10 mouse cellular contexts compared by ENCODE assay signal in genomic region chr1:133253532-133253866, GRCm38 (mm10). TPM values are rescaled to one million over a fixed set of nuclear protein-coding genes. Genes with fewer than 3 reads are reported as not detected.
A peak's percentile ranks its signal among the peaks of the same experiment; 100 is the strongest.
DNase-seq lines count a peak whose midpoint lies in the region; ATAC-seq lines count a peak whose summit lies in the region.
"Had no signal": no experiment of that assay in that cellular context is flagged by ENCODE, and none has a peak within 500 bp of the region (broad histone marks: within the 10 kb centered on the region; RNA-seq: fewer than 3 reads in every experiment).

No protein-coding gene starts in this region.

- H3K9me3 ChIP-seq in heart, embryonic 13.5 days, result no peaks in the 10 kb centered on the region
- H3K9me3 ChIP-seq in stomach, embryonic 15.5 days, result no peaks in the 10 kb centered on the region

- H3K4me1 ChIP-seq in heart, embryonic 13.5 days, result peaks cover 77% of the 10 kb centered on the region
- H3K4me1 ChIP-seq in stomach, embryonic 15.5 days, result peaks cover 81% of the 10 kb centered on the region

- DNase-seq in heart, adult 9 months (ENCODE audit: low spot score in 2 of 2), result peak; percentile 51 to 57
- DNase-seq in heart, adult 8-10 months (ENCODE audit: low spot score), result no peak
- DNase-seq in lung, postnatal 10 days, result peak; percentile 30
- no peak for DNase-seq in lung, adult 18-20 months
- no peak for DNase-seq in left cerebral cortex, adult 9 months (ENCODE audit: low spot score in 2 of 2)

- peak overlapping the region; percentile 65 for H3K9ac ChIP-seq in heart, embryonic 13.5 days
- H3K9ac ChIP-seq in stomach, embryonic 15.5 days, result no peak overlapping the region

- no peaks in the 10 kb centered on the region for H3K36me3 ChIP-seq in heart, embryonic 13.5 days
- no peaks in the 10 kb centered on the region for H3K36me3 ChIP-seq in stomach, embryonic 15.5 days

- no peaks in the 10 kb centered on the region for H3K27me3 ChIP-seq in heart, embryonic 13.5 days (replicated peaks)
- no peaks in the 10 kb centered on the region for H3K27me3 ChIP-seq in stomach, embryonic 15.5 days (replicated peaks)

- no peak overlapping the region for H3K4me3 ChIP-seq in heart, embryonic 13.5 days
- H3K4me3 ChIP-seq in stomach, embryonic 15.5 days (replicated peaks), result no peak overlapping the region

- H3K4me2 ChIP-seq in heart, embryonic 13.5 days, result no peak overlapping the region; the same call in none of the 2 replicates
- H3K4me2 ChIP-seq in stomach, embryonic 15.5 days, result no peak overlapping the region; the same call in 1 of the 2 replicates

- no peak for ATAC-seq in heart, embryonic 13.5 days (ENCODE audit: extremely low read depth, insufficient number of reproducible peaks, low FRiP score, low TSS enrichment)
- ATAC-seq in stomach, embryonic 15.5 days (ENCODE audit: insufficient read depth, low FRiP score, low read depth), result peak; percentile 20; the same call in 1 of the 2 replicates
- ATAC-seq in erythroblast, adult 5-6 weeks (replicated peaks; ENCODE audit: low FRiP score, poor library complexity, severe bottlenecking), result no peak

- H3K27ac ChIP-seq in heart, embryonic 13.5 days (replicated peaks), result peak overlapping the region; percentile 75
- H3K27ac ChIP-seq in stomach, embryonic 15.5 days, result peak overlapping the region; percentile 84

- WGBS in heart, embryonic 13.5 days, result 50% methylated on average over 1 of the region's 1 CpGs
- WGBS in stomach, embryonic 15.5 days, result 32% methylated on average over 1 of the region's 1 CpGs

RNA-seq across cellular contexts. Expression of gene Golt1a, which starts 56.1 kb away (rescaled TPM):
- not detected for total RNA-seq in heart, adult 8-10 months (2022)
- 0.13 and 0.18 TPM in 2 replicates for polyA plus RNA-seq in heart, embryonic 13.5 days (2015; fragmentation: Nextera tagmentation; extraction: Ambion mirVana)
- 4.9 and 7.7 TPM in 2 replicates for polyA plus RNA-seq in stomach, embryonic 15.5 days (2015; fragmentation: Nextera tagmentation; extraction: Ambion mirVana)
- total RNA-seq in erythroblast, adult 5-6 weeks (2015; ENCODE audit: low replicate concordance), result not detected in 2 replicates
- not detected in 2 replicates for total RNA-seq in erythroblast, adult 5-6 weeks (2017; ENCODE audit: low replicate concordance)
- total RNA-seq: layer of hippocampus, postnatal 10 days had no signal
- polyA plus RNA-seq: neural tube, embryonic 11.5 days had no signal

Comparison
In these comparisons a context has a peak if more than half of its experiments do, and no peak if none do; other contexts are left out.
1. DNase-seq: peak in heart, adult 9 months (2 of 2) and lung, postnatal 10 days (single experiment); none in heart, adult 8-10 months (single experiment), lung, adult 18-20 months (0 of 2) and left cerebral cortex, adult 9 months (0 of 2).